Mouse (Mus musculus): ENCODE measurements around the gene Nudt9.

GRCm38 (mm10) chr5:104021597-104022378, 24.3 kb upstream of the Nudt9 start, which contains the start of gene Hsd17b11:
- peak; percentile 84 for TF ChIP-seq POLR2A (IDR thresholded peaks at IDR 0.05; ENCODE audit: low read depth, low read length)
- peak; percentile 19; the same call in 1 of the 2 replicates for TF ChIP-seq CTCF (IDR thresholded peaks at IDR 0.05; ENCODE audit: extremely low read depth, insufficient read length, insufficient replicate concordance, low read depth, low read length)
